Mouse (Mus musculus) midbrain, embryonic 12.5 days (tissue): Measurements from ENCODE around the gene Fry. TPM values are rescaled to one million over a fixed set of nuclear protein-coding genes. Genes with fewer than 3 reads are reported as not detected.

Experiments used
- ATAC-seq: fragments of 200-750 bp; cut with Nextera tagmentation; 2 replicates; pipeline ENCODE4 v1.8.0; 2017; ENCODE audit warnings: low read depth, moderate TSS enrichment, moderate library complexity; ENCODE audit not compliant: low FRiP score
- H3K27ac ChIP-seq: fragments of 300-500 bp; sonication (generic); replicated peaks from 2 replicates; pipeline ENCODE4 v1.5.1; 2016; ENCODE audit warnings: mild to moderate bottlenecking
- H3K27me3 ChIP-seq: fragments of 300-500 bp; sonication (generic); 2 replicates; pipeline ENCODE4 v1.6.1; 2016; ENCODE audit warnings: mild to moderate bottlenecking
- H3K36me3 ChIP-seq: fragments of 300-500 bp; sonication (generic); 2 replicates; pipeline ENCODE4 v1.6.1; 2016
- H3K4me1 ChIP-seq: fragments of 300-500 bp; sonication (generic); 2 replicates; pipeline ENCODE4 v1.6.1; 2016
- H3K4me2 ChIP-seq: fragments of 300-500 bp; sonication (generic); replicated peaks from 2 replicates; pipeline ENCODE4 v1.6.1; 2016; ENCODE audit warnings: mild to moderate bottlenecking, moderate library complexity
- H3K4me3 ChIP-seq: fragments of 300-500 bp; sonication (generic); 2 replicates; pipeline ENCODE4 v1.5.1; 2016; ENCODE audit warnings: mild to moderate bottlenecking
- H3K9ac ChIP-seq: fragments of 300-500 bp; sonication (generic); replicated peaks from 2 replicates; pipeline ENCODE4 v1.6.1; 2016; ENCODE audit warnings: mild to moderate bottlenecking, moderate library complexity
- H3K9me3 ChIP-seq: fragments of 300-500 bp; sonication (generic); 2 replicates; pipeline ENCODE4 v1.6.1; 2016; ENCODE audit warnings: mild to moderate bottlenecking
- WGBS: fragments of 180-500 bp; shearing (Covaris S2); methylation state at CpG from one replicate; pipeline ENCODE4 v1.1.7; 2016; 5-methylcytosine and 5-hydroxymethylcytosine counted together
- polyA plus RNA-seq: library from polyadenylated mRNA; unstranded; fragments of >200 nt; fragmentation: Nextera tagmentation; extraction: Ambion mirVana; gene quantifications from 2 replicates; pipeline ENCODE4 v1.2.1, GENCODE M21; 2016

The Fry gene
- polyA plus RNA-seq, 1 experiment from 2014 or later: 18.2 TPM

DNA sequence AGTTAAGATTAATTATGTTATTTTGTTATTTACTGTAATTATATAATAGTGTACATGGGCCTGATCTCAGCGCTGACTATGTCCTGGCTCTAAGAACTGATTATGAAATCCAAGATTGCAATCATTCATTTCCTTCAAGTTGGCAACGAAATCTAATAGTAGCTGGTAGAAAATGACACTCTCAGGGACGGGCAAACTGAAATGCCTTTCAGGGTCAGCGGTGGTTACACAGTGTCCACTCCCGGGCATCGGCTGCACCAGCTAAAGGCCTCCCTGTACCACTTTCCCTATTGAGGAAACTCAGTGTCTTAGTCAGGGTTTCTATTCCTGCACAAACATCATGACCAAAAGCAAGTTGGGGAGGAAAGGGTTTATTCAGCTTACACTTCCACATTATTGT, 243.8 kb downstream of the Fry start:
- Histone ChIP-seq H3K27me3 (no peaks in the 10 kb centered on the region), H3K36me3 (peaks cover 14% of the 10 kb centered on the region; the same call in 1 of the 2 replicates), H3K27ac (no peak overlapping the region), H3K4me3 (no peak overlapping the region), H3K4me1 (no peaks in the 10 kb centered on the region), H3K4me2 (no peak overlapping the region), H3K9ac (no peak overlapping the region), H3K9me3 (0 out of 2 replicates have a peak, but pooled peaks cover 3% of the 10 kb centered on the region)
- WGBS: 91% methylated on average over 6 of the region's 6 CpGs
- ATAC-seq: no peak

DNA sequence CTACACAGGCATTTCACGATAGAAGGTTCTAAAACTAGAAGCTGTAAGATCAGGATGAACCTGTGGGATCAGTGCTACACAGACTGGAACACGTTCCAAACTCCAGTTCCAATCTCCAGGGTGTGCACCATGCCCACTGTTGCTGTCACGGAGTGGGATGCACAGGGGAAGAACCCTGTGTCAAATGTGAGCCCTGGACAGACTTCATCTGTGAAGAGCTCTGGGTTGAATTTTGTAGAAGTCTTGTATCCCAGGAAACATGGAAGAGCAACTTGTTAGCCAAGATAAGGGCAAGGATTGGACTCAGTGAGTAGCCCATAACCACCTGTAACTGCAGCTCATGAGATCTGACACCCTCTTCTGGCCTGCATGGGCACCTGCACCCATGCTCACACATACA, 246.2 kb downstream of the Fry start:
- Histone ChIP-seq H3K4me1 (no peaks in the 10 kb centered on the region), H3K27ac (no peak overlapping the region), H3K4me2 (no peak overlapping the region), H3K9ac (no peak overlapping the region), H3K36me3 (peaks cover 9% of the 10 kb centered on the region; the same call in 1 of the 2 replicates), H3K4me3 (no peak overlapping the region), H3K9me3 (0 out of 2 replicates have a peak, but pooled peaks cover 3% of the 10 kb centered on the region), H3K27me3 (no peaks in the 10 kb centered on the region)
- 84% methylated on average over 3 of the region's 3 CpGs for WGBS
- no peak for ATAC-seq

DNA sequence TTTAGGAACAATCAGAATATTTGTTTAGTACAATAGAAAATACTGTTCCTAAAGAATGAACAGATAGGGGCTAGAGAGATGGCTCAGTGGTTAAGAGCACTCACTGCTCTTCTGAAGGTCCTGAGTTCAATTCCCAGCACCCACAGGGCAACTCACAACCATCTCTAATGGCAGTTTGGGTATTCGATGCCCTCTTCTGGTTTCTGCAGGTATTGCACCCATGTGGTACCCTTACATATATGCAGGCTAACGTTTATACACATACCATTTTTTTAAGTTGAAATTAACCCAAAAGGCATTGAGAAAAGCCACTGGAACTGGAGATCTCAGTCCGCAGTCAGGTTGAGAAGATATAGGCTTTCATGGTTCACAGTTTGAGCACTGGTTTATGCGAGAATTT, 248.6 kb downstream of the Fry start:
- H3K4me1 ChIP-seq: no peaks in the 10 kb centered on the region
- peaks cover 8% of the 10 kb centered on the region; the same call in 1 of the 2 replicates for H3K36me3 ChIP-seq
- no peak for ATAC-seq
- WGBS: 88% methylated on average over 4 of the region's 4 CpGs
- H3K27ac ChIP-seq: no peak overlapping the region
- H3K4me3 ChIP-seq: no peak overlapping the region
- no peaks in the 10 kb centered on the region for H3K27me3 ChIP-seq
- H3K9me3 ChIP-seq: 0 out of 2 replicates have a peak, but pooled peaks cover 3% of the 10 kb centered on the region
- no peak overlapping the region for H3K4me2 ChIP-seq
- no peak overlapping the region for H3K9ac ChIP-seq

GRCm38 (mm10) chr5:150370291-150370690, 251.8 kb downstream of the Fry start:
- ATAC-seq: no peak
- H3K36me3 ChIP-seq: peaks cover 5% of the 10 kb centered on the region; the same call in 1 of the 2 replicates
- H3K4me2 ChIP-seq: no peak overlapping the region
- H3K27me3 ChIP-seq: no peaks in the 10 kb centered on the region
- H3K9ac ChIP-seq: no peak overlapping the region
- no peak overlapping the region for H3K27ac ChIP-seq
- WGBS: 51% methylated on average over 6 of the region's 6 CpGs
- no peak overlapping the region for H3K4me3 ChIP-seq
- H3K9me3 ChIP-seq: 0 out of 2 replicates have a peak, but pooled peaks cover 3% of the 10 kb centered on the region
- no peaks in the 10 kb centered on the region for H3K4me1 ChIP-seq

DNA sequence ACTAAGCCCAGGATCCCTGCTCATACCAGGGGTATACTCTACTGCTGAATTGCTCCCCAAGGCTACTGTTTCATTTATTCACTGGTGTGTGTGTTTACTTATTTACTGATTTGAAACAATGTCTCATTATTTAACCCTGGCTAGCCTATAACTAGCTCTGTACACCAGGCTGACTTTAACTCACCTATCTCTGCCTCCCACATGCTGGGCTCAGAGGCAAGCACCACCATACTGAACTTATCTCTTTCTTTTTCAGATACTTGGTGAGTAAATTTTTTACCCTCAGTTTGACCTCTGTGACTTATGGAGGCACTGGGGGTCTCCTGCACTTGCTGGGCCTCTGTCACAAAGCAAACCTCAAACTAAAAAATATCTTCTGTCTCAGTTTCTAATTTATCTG, 252.4 kb downstream of the Fry start:
- Histone ChIP-seq H3K27ac (no peak overlapping the region), H3K9ac (no peak overlapping the region), H3K4me2 (no peak overlapping the region), H3K36me3 (peaks cover 5% of the 10 kb centered on the region; the same call in 1 of the 2 replicates), H3K4me1 (no peaks in the 10 kb centered on the region), H3K27me3 (no peaks in the 10 kb centered on the region), H3K9me3 (0 out of 2 replicates have a peak, but pooled peaks cover 3% of the 10 kb centered on the region), H3K4me3 (no peak overlapping the region)
- ATAC-seq: no peak

DNA sequence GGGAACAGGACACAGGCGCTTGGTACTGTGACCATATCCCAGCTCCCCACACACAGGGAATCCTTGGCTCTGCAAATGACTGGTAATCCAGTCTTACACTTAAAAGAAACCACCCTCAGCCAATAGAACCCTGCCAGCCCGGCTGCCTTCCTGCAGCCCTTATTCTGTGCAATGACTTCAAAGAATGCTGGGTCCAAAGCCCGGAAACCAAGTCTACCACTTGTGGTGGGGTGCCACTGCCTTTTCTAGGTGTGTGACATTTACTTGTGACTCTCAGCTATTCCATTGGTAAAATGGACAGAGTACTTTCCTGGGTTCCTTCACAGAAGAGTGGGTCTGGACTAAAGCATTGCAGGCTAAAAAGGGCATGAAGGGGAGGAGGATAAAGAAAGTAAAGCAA, 254.5 kb downstream of the Fry start:
- H3K4me2 ChIP-seq: no peak overlapping the region
- H3K27me3 ChIP-seq: no peaks in the 10 kb centered on the region
- no peak overlapping the region for H3K9ac ChIP-seq
- no peaks in the 10 kb centered on the region for H3K36me3 ChIP-seq
- no peaks in the 10 kb centered on the region for H3K9me3 ChIP-seq
- 63% methylated on average over 3 of the region's 3 CpGs for WGBS
- no peak overlapping the region for H3K4me3 ChIP-seq
- no peak overlapping the region for H3K27ac ChIP-seq
- no peaks in the 10 kb centered on the region for H3K4me1 ChIP-seq
- no peak for ATAC-seq

GRCm38 (mm10) chr5:150374778-150375559, 256.5 kb downstream of the Fry start:
- 81% methylated on average over 8 of the region's 8 CpGs for WGBS
- Histone ChIP-seq H3K4me3 (no peak overlapping the region), H3K9ac (no peak overlapping the region), H3K27me3 (no peaks in the 10 kb centered on the region), H3K27ac (no peak overlapping the region), H3K4me2 (no peak overlapping the region), H3K36me3 (peaks cover under 1% of the 10 kb centered on the region; the same call in 1 of the 2 replicates), H3K9me3 (no peaks in the 10 kb centered on the region), H3K4me1 (no peaks in the 10 kb centered on the region)
- ATAC-seq: no peak

DNA sequence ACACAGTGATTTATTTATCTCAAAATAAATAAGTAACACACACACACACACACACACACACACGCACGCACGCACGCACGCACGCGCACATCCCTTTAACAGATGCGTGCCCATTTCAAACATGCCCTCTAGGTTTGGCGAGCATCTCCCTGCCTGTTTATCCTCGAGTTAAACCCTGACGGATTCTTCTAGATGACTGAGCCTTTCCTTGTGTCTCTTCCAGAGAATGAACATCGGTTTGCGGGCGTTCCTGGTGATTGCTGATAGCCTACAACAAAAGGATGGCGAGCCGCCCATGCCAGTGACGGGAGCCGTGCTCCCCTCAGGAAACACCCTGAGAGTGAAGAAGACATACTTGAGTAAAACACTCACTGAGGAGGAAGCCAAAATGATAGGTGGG, 260.1 kb downstream of the Fry start:
- Histone ChIP-seq H3K27ac (no peak overlapping the region), H3K36me3 (peaks cover 17% of the 10 kb centered on the region; the same call in 1 of the 2 replicates), H3K9ac (no peak overlapping the region), H3K27me3 (no peaks in the 10 kb centered on the region), H3K4me2 (no peak overlapping the region), H3K4me1 (no peaks in the 10 kb centered on the region), H3K9me3 (no peaks in the 10 kb centered on the region), H3K4me3 (no peak overlapping the region)
- no peak for ATAC-seq
- 89% methylated on average over 18 of the region's 18 CpGs for WGBS

- ATAC-seq: no peak
- Histone ChIP-seq H3K4me3 (no peak overlapping the region), H3K27ac (no peak overlapping the region), H3K4me2 (no peak overlapping the region), H3K36me3 (peaks cover 17% of the 10 kb centered on the region; the same call in 1 of the 2 replicates), H3K27me3 (no peaks in the 10 kb centered on the region), H3K4me1 (no peaks in the 10 kb centered on the region), H3K9me3 (no peaks in the 10 kb centered on the region), H3K9ac (no peak overlapping the region)
- 90% methylated on average over 10 of the region's 10 CpGs for WGBS
Observed at GRCm38 (mm10) chr5:150380767-150381166, 262.3 kb downstream of the Fry start.

DNA sequence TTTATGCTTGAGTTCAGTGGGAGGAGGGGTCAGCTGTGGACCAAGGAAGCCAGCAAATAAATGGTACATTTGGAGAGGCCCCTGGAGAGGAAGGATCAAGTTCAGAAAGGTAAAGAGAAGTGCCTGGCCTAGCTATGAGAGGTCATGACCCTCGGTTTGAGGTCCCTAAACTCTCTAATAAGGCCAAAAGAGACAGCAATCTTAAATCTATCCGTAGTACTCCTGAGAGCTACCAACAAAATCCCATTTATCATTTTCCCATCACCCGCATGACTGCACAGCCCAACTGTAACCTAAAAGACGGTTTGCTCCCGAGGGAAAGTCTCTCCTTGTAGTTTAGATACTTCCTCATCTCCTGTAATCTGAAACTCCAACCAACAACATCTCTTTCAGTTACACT, 264.0 kb downstream of the Fry start:
- Histone ChIP-seq H3K9ac (no peak overlapping the region), H3K4me3 (no peak overlapping the region), H3K4me2 (no peak overlapping the region), H3K4me1 (no peaks in the 10 kb centered on the region), H3K27ac (no peak overlapping the region), H3K36me3 (peaks cover 17% of the 10 kb centered on the region; the same call in 1 of the 2 replicates), H3K9me3 (no peaks in the 10 kb centered on the region), H3K27me3 (no peaks in the 10 kb centered on the region)
- WGBS: 78% methylated on average over 5 of the region's 5 CpGs
- ATAC-seq: no peak

GRCm38 (mm10) chr5:150384272-150385215, 266.1 kb downstream of the Fry start:
- H3K4me2 ChIP-seq: no peak overlapping the region
- H3K4me3 ChIP-seq: no peak overlapping the region
- WGBS: 77% methylated on average over 17 of the region's 17 CpGs
- no peaks in the 10 kb centered on the region for H3K9me3 ChIP-seq
- ATAC-seq: no peak
- no peak overlapping the region for H3K27ac ChIP-seq
- no peak overlapping the region for H3K9ac ChIP-seq
- no peaks in the 10 kb centered on the region for H3K27me3 ChIP-seq
- H3K4me1 ChIP-seq: no peaks in the 10 kb centered on the region
- H3K36me3 ChIP-seq: peaks cover 17% of the 10 kb centered on the region; the same call in 1 of the 2 replicates

- H3K4me1 ChIP-seq: no peaks in the 10 kb centered on the region
- 0 out of 2 replicates have a peak, but pooled peaks cover 14% of the 10 kb centered on the region for H3K36me3 ChIP-seq
- H3K4me3 ChIP-seq: no peak overlapping the region
- H3K27me3 ChIP-seq: no peaks in the 10 kb centered on the region
- no peak overlapping the region for H3K27ac ChIP-seq
- no peak overlapping the region for H3K9ac ChIP-seq
- 76% methylated on average over 7 of the region's 7 CpGs for WGBS
- no peak overlapping the region for H3K4me2 ChIP-seq
- H3K9me3 ChIP-seq: no peaks in the 10 kb centered on the region
- no peak for ATAC-seq
Observed at GRCm38 (mm10) chr5:150385224-150385623, 266.8 kb downstream of the Fry start.
